12 mouse cellular contexts compared by ENCODE assay signal in the genomic region with DNA sequence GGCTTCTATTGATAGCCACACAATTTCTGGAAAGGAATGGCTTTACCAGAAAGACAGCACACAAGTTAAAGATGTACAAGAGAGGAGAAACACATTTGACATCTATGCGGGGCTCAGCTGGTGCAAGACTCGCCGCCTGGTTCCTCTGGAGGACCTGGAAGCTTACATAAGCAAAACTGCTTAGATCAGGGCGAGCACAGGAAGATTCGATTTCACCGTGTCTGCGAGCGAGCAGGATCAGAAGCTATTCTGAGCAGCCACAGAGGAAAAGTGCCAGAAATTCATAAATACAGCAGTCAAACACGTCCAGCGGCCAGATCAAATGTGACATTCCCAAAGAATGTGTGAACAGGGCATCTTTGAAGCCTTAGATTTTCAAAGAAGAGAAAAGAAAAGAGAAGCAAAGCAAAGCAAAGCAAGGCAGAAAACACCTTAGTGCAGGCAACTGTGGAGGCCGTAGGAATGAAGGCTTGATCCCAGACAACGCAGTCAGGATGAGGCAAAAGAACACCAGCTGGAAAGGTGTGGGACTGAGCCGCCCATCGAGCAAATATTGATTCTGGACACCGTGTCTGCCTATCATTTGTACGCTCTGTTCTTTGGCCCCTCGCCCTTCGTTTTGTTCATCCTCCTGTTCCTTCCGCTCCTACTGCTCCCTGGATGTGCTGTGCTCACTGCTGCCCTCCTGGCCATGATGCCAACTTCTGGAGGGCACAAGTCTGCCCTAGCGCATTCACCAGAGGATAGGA. TPM values are rescaled to one million over a fixed set of nuclear protein-coding genes. Genes with fewer than 3 reads are reported as not detected.
A peak's percentile ranks its signal among the peaks of the same experiment; 100 is the strongest.
DNase-seq lines count a peak whose midpoint lies in the region; ATAC-seq and TF ChIP-seq lines count a peak whose summit lies in the region.
"Had no signal": no experiment of that assay in that cellular context is flagged by ENCODE, and none has a peak within 500 bp of the region (broad histone marks: within the 10 kb centered on the region; RNA-seq: fewer than 3 reads in every experiment).

No protein-coding gene starts in this region.

- no peak overlapping the region for H3K4me3 ChIP-seq in liver, adult 2 months (ENCODE audit: insufficient read depth, low read depth, low read length)
- H3K4me3 ChIP-seq in limb, embryonic 15.5 days = no peak overlapping the region
- H3K4me3 ChIP-seq in kidney, embryonic 16.5 days (ENCODE audit: low read length) = no peak overlapping the region
- H3K4me3 ChIP-seq: erythroblast, embryonic 14.5 days; heart, embryonic 15.5 days had no signal

- no peak overlapping the region for H3K27ac ChIP-seq in liver, adult 2 months (replicated peaks; ENCODE audit: insufficient read depth, low read depth, low read length)
- peak overlapping the region; percentile 2; the same call in 1 of the 2 replicates for H3K27ac ChIP-seq in limb, embryonic 15.5 days
- no peak overlapping the region for H3K27ac ChIP-seq in kidney, embryonic 16.5 days (ENCODE audit: low read length)
- H3K27ac ChIP-seq: heart, embryonic 15.5 days; liver, embryonic 14.5 days had no signal

- TF ChIP-seq POLR2A in liver, adult 2 months (IDR thresholded peaks at IDR 0.05; ENCODE audit: extremely low read depth, insufficient read depth, low read length) = no peak

- H3K9me3 ChIP-seq in limb, embryonic 15.5 days = no peaks in the 10 kb centered on the region
- no peaks in the 10 kb centered on the region for H3K9me3 ChIP-seq in kidney, embryonic 16.5 days (ENCODE audit: low read length)
- H3K9me3 ChIP-seq: heart, embryonic 15.5 days had no signal

- H3K4me2 ChIP-seq in limb, embryonic 15.5 days = no peak overlapping the region
- no peak overlapping the region for H3K4me2 ChIP-seq in kidney, embryonic 16.5 days (replicated peaks; ENCODE audit: low read depth, low read length)
- H3K4me2 ChIP-seq: heart, embryonic 15.5 days had no signal

- no peaks in the 10 kb centered on the region for H3K27me3 ChIP-seq in liver, adult 2 months (ENCODE audit: control insufficient read depth, insufficient read depth, low read length)
- no peaks in the 10 kb centered on the region for H3K27me3 ChIP-seq in limb, embryonic 15.5 days
- 0 out of 2 replicates have a peak, but pooled peaks cover 2% of the 10 kb centered on the region for H3K27me3 ChIP-seq in kidney, embryonic 16.5 days (ENCODE audit: insufficient read depth, low read length)
- H3K27me3 ChIP-seq: heart, embryonic 15.5 days had no signal

- TF ChIP-seq CTCF in liver, adult 2 months (IDR thresholded peaks at IDR 0.05; ENCODE audit: low read depth, low read length) = peak; percentile 58

- no peaks in the 10 kb centered on the region; the same call in 1 of the 2 replicates for H3K4me1 ChIP-seq in liver, adult 2 months (ENCODE audit: control insufficient read depth, insufficient read depth, low read length)
- H3K4me1 ChIP-seq in limb, embryonic 15.5 days = peaks cover 13% of the 10 kb centered on the region
- H3K4me1 ChIP-seq in kidney, embryonic 16.5 days (ENCODE audit: insufficient read depth, low read length) = peaks cover 5% of the 10 kb centered on the region; the same call in 1 of the 2 replicates
- H3K4me1 ChIP-seq: heart, embryonic 15.5 days had no signal

- no peak for ATAC-seq in limb, embryonic 15.5 days (ENCODE audit: insufficient number of reproducible peaks, low FRiP score, low TSS enrichment, low read depth)
- ATAC-seq in erythroblast, adult 5-6 weeks (replicated peaks; ENCODE audit: low FRiP score, poor library complexity, severe bottlenecking) = no peak
- ATAC-seq in kidney, embryonic 16.5 days (ENCODE audit: low FRiP score, low TSS enrichment) = no peak

- H3K9ac ChIP-seq in liver, adult 2 months (ENCODE audit: low read depth, low read length) = peak overlapping the region; percentile 3; the same call in 1 of the 2 replicates
- no peak overlapping the region for H3K9ac ChIP-seq in limb, embryonic 15.5 days
- no peak overlapping the region for H3K9ac ChIP-seq in kidney, embryonic 16.5 days (replicated peaks; ENCODE audit: low read length)
- H3K9ac ChIP-seq: heart, embryonic 15.5 days; liver, embryonic 14.5 days had no signal

- no peaks in the 10 kb centered on the region for H3K36me3 ChIP-seq in liver, adult 2 months (ENCODE audit: control insufficient read depth, insufficient read depth, low read length)
- no peaks in the 10 kb centered on the region for H3K36me3 ChIP-seq in limb, embryonic 15.5 days
- H3K36me3 ChIP-seq in kidney, embryonic 16.5 days (ENCODE audit: insufficient read depth, low read length) = no peaks in the 10 kb centered on the region
- H3K36me3 ChIP-seq: heart, embryonic 15.5 days had no signal

- WGBS in liver, adult 2 months = 34% methylated on average over 20 of the region's 20 CpGs
- 60% methylated on average over 20 of the region's 20 CpGs for WGBS in limb, embryonic 15.5 days
- WGBS in kidney, embryonic 16.5 days = 47% methylated on average over 20 of the region's 20 CpGs

- no peaks in the 10 kb centered on the region for H3K79me2 ChIP-seq in liver, adult 2 months (ENCODE audit: control insufficient read depth, insufficient read depth, low read length)

- DNase-seq in gastrocnemius, adult 18-20 months (ENCODE audit: low spot score) = peak; percentile 75
- no peak for DNase-seq in gastrocnemius, postnatal 10 days
- peak; percentile 92 for DNase-seq in liver, adult 2 months (ENCODE audit: extremely low read depth, low read depth, low spot score)
- DNase-seq in liver = no peak
- peak; percentile 51 for DNase-seq in cerebellum, adult 8-10 months
- DNase-seq: kidney, postnatal 14 days had no signal

RNA-seq across cellular contexts. Expression of gene Crb2, which starts 34.1 kb away (rescaled TPM):
- total RNA-seq in gastrocnemius, adult 18-20 months (2021) = under 1 TPM in 1 of 2 experiments, not detected in 1; 0.05 TPM
- under 1 TPM; 0.35 to 0.36 TPM for total RNA-seq in gastrocnemius, postnatal 10 days (2021)
- not detected in 2 replicates for total RNA-seq in liver, adult 2 months (2014; rRNA removed)
- 0.04 and 0.10 TPM in 2 replicates for polyA plus RNA-seq in liver, adult 2 months (2012; rRNA removed)
- 0.31 and 0.36 TPM in 2 replicates for polyA plus RNA-seq in limb, embryonic 15.5 days (2015; fragmentation: Nextera tagmentation; extraction: Ambion mirVana)
- total RNA-seq in erythroblast, adult 5-6 weeks (2015; ENCODE audit: low replicate concordance) = not detected in 2 replicates
- not detected in 2 replicates for total RNA-seq in erythroblast, adult 5-6 weeks (2017; ENCODE audit: low replicate concordance)
- 4.5 and 4.6 TPM in 2 replicates for polyA plus RNA-seq in kidney, embryonic 16.5 days (2015; fragmentation: Nextera tagmentation; extraction: Ambion mirVana)
- polyA plus RNA-seq: erythroblast, embryonic 14.5 days had no signal

RNA-seq across cellular contexts. Expression of gene Strbp, which starts 38.3 kb away (rescaled TPM):
- 10 to 100 TPM; 20.5 to 21.5 TPM for total RNA-seq in gastrocnemius, adult 18-20 months (2021)
- 10 to 100 TPM; 28.3 to 29.7 TPM for total RNA-seq in gastrocnemius, postnatal 10 days (2021)
- 18.6 TPM in 2 replicates for total RNA-seq in liver, adult 2 months (2014; rRNA removed)
- 2.6 and 3.9 TPM in 2 replicates for polyA plus RNA-seq in liver, adult 2 months (2012; rRNA removed)
- polyA plus RNA-seq in limb, embryonic 15.5 days (2015; fragmentation: Nextera tagmentation; extraction: Ambion mirVana) = 26.2 and 30.8 TPM in 2 replicates
- total RNA-seq in erythroblast, adult 5-6 weeks (2015; ENCODE audit: low replicate concordance) = 8.4 and 11.9 TPM in 2 replicates
- 8.1 and 13.0 TPM in 2 replicates for total RNA-seq in erythroblast, adult 5-6 weeks (2017; ENCODE audit: low replicate concordance)
- 38.7 and 39.0 TPM in 2 replicates for polyA plus RNA-seq in kidney, embryonic 16.5 days (2015; fragmentation: Nextera tagmentation; extraction: Ambion mirVana)

Comparison
In these comparisons a context has a peak if more than half of its experiments do, and no peak if none do; other contexts are left out.
1. DNase-seq: peak in gastrocnemius, adult 18-20 months (single experiment), liver, adult 2 months (single experiment) and cerebellum, adult 8-10 months (single experiment); none in gastrocnemius, postnatal 10 days (single experiment) and liver (single experiment).